Mouse (Mus musculus) midbrain, embryonic 13.5 days (tissue): ENCODE measurements around the gene Pard3b. TPM values are rescaled to one million over a fixed set of nuclear protein-coding genes. Genes with fewer than 3 reads are reported as not detected.

Experiments
- ATAC-seq: fragments of 200-750 bp; cut with Nextera tagmentation; 2 replicates; pipeline ENCODE4 v1.8.0; 2017; ENCODE audit warnings: mild to moderate bottlenecking, moderate TSS enrichment, moderate library complexity
- H3K27ac ChIP-seq: fragments of 300-500 bp; sonication (generic); 2 replicates; pipeline ENCODE4 v1.5.1; 2015; ENCODE audit warnings: inconsistent platforms, mild to moderate bottlenecking, moderate library complexity
- H3K27me3 ChIP-seq: fragments of 300-500 bp; sonication (generic); 2 replicates; pipeline ENCODE4 v1.6.1; 2015; ENCODE audit warnings: mild to moderate bottlenecking, inconsistent platforms
- H3K36me3 ChIP-seq: fragments of 300-500 bp; sonication (generic); 2 replicates; pipeline ENCODE4 v1.6.1; 2015; ENCODE audit warnings: mild to moderate bottlenecking, inconsistent platforms
- H3K4me1 ChIP-seq: fragments of 300-500 bp; sonication (generic); replicated peaks from 2 replicates; pipeline ENCODE4 v1.6.1; 2015; ENCODE audit warnings: inconsistent platforms
- H3K4me2 ChIP-seq: fragments of 300-500 bp; sonication (generic); replicated peaks from 2 replicates; pipeline ENCODE4 v1.6.1; 2015; ENCODE audit warnings: moderate library complexity, mild to moderate bottlenecking, inconsistent platforms
- H3K4me3 ChIP-seq: fragments of 300-500 bp; sonication (generic); replicated peaks from 2 replicates; pipeline ENCODE4 v1.5.1; 2015; ENCODE audit warnings: mild to moderate bottlenecking, inconsistent platforms
- H3K9ac ChIP-seq: fragments of 300-500 bp; sonication (generic); replicated peaks from 2 replicates; pipeline ENCODE4 v1.6.1; 2015; ENCODE audit warnings: mild to moderate bottlenecking, inconsistent platforms
- H3K9me3 ChIP-seq: fragments of 300-500 bp; sonication (generic); 2 replicates; pipeline ENCODE4 v1.6.1; 2016; ENCODE audit warnings: mild to moderate bottlenecking, inconsistent platforms
- WGBS: fragments of 180-500 bp; shearing (Covaris S2); methylation state at CpG from one replicate; pipeline ENCODE4 v1.1.7; 2015; 5-methylcytosine and 5-hydroxymethylcytosine counted together
- polyA plus RNA-seq: library from polyadenylated mRNA; unstranded; fragments of >200 nt; fragmentation: Nextera tagmentation; extraction: Ambion mirVana; gene quantifications from 2 replicates; pipeline ENCODE4 v1.2.1, GENCODE M21; 2015

Pard3b gene
- polyA plus RNA-seq: 6.6 and 9.4 TPM in 2 replicates

DNA sequence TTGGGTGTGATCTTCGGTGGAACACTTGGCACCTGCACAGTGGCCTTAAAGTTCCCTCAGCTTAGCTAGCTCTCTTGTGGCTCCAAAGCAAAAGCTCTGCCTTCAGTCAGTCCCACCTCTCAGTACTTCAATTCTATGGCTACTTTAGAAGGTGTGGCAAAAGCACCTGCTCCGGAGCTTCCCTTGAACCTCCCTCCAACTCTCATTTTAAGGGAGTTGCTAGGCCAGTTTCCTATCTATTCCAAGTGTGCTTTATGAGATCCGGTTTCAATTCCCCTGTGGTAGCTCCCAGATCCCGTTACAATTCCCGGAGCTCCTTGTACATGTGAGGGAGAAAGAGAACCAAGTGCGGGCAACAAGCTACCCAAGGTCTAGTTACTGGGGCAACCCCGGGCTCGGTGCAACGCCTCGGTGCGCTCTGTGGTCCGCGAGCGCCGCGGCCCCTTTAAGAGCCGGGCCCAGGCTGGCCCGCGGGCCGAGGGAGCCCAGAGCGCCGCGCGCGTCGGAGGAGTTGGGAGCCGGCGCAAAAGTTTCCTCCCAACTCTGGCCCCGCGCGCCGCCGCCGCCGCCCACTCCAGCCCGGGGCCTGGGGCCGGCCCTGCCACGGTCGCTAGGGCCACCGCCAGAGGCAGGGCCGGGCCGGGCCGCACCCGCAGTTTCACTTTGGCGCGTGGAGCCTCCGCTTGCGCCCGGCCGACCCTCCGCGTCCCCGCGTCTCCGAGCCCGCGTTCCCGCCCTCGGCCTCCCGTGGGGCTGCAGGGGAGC, at the start of gene Pard3b:
Gene Pard3b, plus strand, starts transcription at position 478 of the 765 bp plus-strand sequence.
- Histone ChIP-seq H3K27me3 (peaks cover 19% of the 10 kb centered on the region), H3K4me2 (peak within 1 kb of the TSS; percentile 99), H3K4me3 (peak within 1 kb of the TSS; percentile 80), H3K9ac (peak within 1 kb of the TSS; percentile 84), H3K9me3 (no peaks in the 10 kb centered on the region), H3K4me1 (peaks cover 10% of the 10 kb centered on the region; the same call in 1 of the 2 replicates), H3K36me3 (no peaks in the 10 kb centered on the region), H3K27ac (no peak within 1 kb of the TSS)
- 1% methylated on average over 60 of the region's 60 CpGs for WGBS
- peak; percentile 93 for ATAC-seq

- Histone ChIP-seq H3K4me3 (no peak overlapping the region), H3K9me3 (no peaks in the 10 kb centered on the region), H3K4me1 (peaks cover 6% of the 10 kb centered on the region; the same call in 1 of the 2 replicates), H3K4me2 (no peak overlapping the region), H3K9ac (no peak overlapping the region), H3K36me3 (no peaks in the 10 kb centered on the region), H3K27me3 (no peaks in the 10 kb centered on the region), H3K27ac (no peak overlapping the region)
- no peak for ATAC-seq
Measured at GRCm38 (mm10) chr1:61616176-61616575, 22.4 kb upstream of the Pard3b start.

GRCm38 (mm10) chr1:61620651-61621050, 18.0 kb upstream of the Pard3b start:
- no peak overlapping the region for H3K27ac ChIP-seq
- H3K27me3 ChIP-seq: no peaks in the 10 kb centered on the region
- ATAC-seq: no peak
- H3K4me3 ChIP-seq: no peak overlapping the region
- no peaks in the 10 kb centered on the region for H3K9me3 ChIP-seq
- H3K4me2 ChIP-seq: no peak overlapping the region
- peaks cover 8% of the 10 kb centered on the region; the same call in 1 of the 2 replicates for H3K4me1 ChIP-seq
- H3K36me3 ChIP-seq: no peaks in the 10 kb centered on the region
- 53% methylated on average over 1 of the region's 1 CpGs for WGBS
- H3K9ac ChIP-seq: no peak overlapping the region

- Histone ChIP-seq H3K9ac (no peak overlapping the region), H3K27me3 (0 out of 2 replicates have a peak, but pooled peaks cover 3% of the 10 kb centered on the region), H3K4me2 (no peak overlapping the region), H3K4me1 (no peaks in the 10 kb centered on the region), H3K4me3 (no peak overlapping the region), H3K36me3 (no peaks in the 10 kb centered on the region), H3K9me3 (no peaks in the 10 kb centered on the region), H3K27ac (no peak overlapping the region)
- ATAC-seq: no peak
- WGBS: 91% methylated on average over 2 of the region's 2 CpGs
Measured at GRCm38 (mm10) chr1:61629857-61630256, 8.8 kb upstream of the Pard3b start.

GRCm38 (mm10) chr1:61639114-61640093, 780 bp downstream of the Pard3b start:
- peaks cover 16% of the 10 kb centered on the region for H3K27me3 ChIP-seq
- H3K9ac ChIP-seq: peak overlapping the region; percentile 84
- 3% methylated on average over 40 of the region's 40 CpGs for WGBS
- peak; percentile 82 for ATAC-seq
- H3K27ac ChIP-seq: no peak overlapping the region
- H3K4me1 ChIP-seq: peaks cover 10% of the 10 kb centered on the region; the same call in 1 of the 2 replicates
- no peaks in the 10 kb centered on the region for H3K36me3 ChIP-seq
- peak overlapping the region; percentile 80 for H3K4me3 ChIP-seq
- no peaks in the 10 kb centered on the region for H3K9me3 ChIP-seq
- peak overlapping the region; percentile 99 for H3K4me2 ChIP-seq

DNA sequence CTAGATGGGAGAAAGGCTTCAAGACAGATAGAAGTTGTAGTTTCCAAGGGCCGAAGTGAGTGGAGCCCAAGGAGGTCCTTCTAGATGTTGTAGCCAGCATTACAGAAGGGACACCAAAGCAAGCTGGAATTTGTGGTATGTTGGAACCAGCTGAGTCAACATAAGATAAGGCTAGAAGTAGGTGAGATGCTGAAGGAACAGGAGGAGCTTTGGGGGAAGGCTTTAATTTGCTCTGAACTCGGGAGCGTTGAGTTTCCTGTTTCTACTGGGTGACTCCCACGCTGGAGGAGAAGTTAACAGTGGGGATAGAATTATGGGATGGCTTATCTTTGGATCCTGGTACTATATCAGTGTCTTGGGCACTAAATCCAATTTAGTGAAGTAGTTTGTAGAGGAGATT, 3.3 kb downstream of the Pard3b start:
- H3K36me3 ChIP-seq: no peaks in the 10 kb centered on the region
- WGBS: 79% methylated on average over 4 of the region's 4 CpGs
- H3K27me3 ChIP-seq: peaks cover 16% of the 10 kb centered on the region
- H3K4me2 ChIP-seq: no peak overlapping the region
- H3K4me1 ChIP-seq: peaks cover 10% of the 10 kb centered on the region; the same call in 1 of the 2 replicates
- no peaks in the 10 kb centered on the region for H3K9me3 ChIP-seq
- H3K27ac ChIP-seq: no peak overlapping the region
- no peak overlapping the region for H3K4me3 ChIP-seq
- H3K9ac ChIP-seq: no peak overlapping the region
- no peak for ATAC-seq

DNA sequence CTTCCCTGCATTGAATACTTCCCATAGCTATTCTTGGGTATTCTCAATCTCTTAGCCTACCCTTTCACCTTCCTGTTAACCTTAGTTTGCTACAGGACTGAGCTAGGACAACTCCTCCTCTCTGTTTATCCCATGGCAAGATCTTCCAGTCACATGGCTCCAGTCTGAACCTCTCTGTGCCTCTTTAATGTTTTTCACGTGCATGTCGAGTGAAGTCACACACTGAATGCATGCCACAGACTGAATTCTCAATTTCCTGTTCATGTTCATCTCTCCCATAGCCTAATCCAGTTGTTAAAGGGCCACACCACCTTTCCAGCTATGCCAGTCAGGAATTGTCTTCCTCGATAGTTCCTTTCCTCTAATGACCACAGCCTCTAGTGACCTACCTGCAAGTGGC, 6.4 kb downstream of the Pard3b start:
- no peak for ATAC-seq
- Histone ChIP-seq H3K4me2 (no peak overlapping the region), H3K4me3 (no peak overlapping the region), H3K36me3 (no peaks in the 10 kb centered on the region), H3K9me3 (no peaks in the 10 kb centered on the region), H3K27me3 (0 out of 2 replicates have a peak, but pooled peaks cover 3% of the 10 kb centered on the region), H3K4me1 (no peaks in the 10 kb centered on the region), H3K27ac (no peak overlapping the region), H3K9ac (no peak overlapping the region)
- 87% methylated on average over 3 of the region's 3 CpGs for WGBS

DNA sequence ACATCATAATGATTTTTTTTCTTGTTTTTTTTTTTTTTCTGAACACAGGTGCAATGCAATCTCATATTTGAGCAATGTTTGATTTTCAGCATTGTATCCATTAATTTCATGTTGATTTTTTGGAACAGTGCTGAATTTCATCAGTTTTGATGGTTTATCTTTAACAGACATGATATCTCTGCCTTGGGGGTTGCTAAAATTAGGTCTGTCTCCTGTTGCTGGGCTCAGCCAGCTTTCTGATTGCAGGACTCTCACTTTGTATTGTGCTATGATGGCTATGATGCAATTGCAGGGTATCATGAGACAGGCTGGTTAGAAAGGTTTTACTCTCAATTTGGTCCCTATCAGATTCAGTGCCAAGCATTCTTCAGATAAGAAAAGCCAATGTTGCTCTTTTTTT, 11.3 kb downstream of the Pard3b start:
- no peaks in the 10 kb centered on the region for H3K27me3 ChIP-seq
- H3K4me3 ChIP-seq: no peak overlapping the region
- H3K4me1 ChIP-seq: peaks cover 5% of the 10 kb centered on the region; the same call in 1 of the 2 replicates
- H3K36me3 ChIP-seq: no peaks in the 10 kb centered on the region
- no peak for ATAC-seq
- no peak overlapping the region for H3K4me2 ChIP-seq
- no peak overlapping the region for H3K9ac ChIP-seq
- H3K9me3 ChIP-seq: no peaks in the 10 kb centered on the region
- H3K27ac ChIP-seq: no peak overlapping the region

GRCm38 (mm10) chr1:61651454-61652271, 13.0 kb downstream of the Pard3b start:
- peaks cover 5% of the 10 kb centered on the region; the same call in 1 of the 2 replicates for H3K4me1 ChIP-seq
- WGBS: 79% methylated on average over 1 of the region's 1 CpGs
- H3K9me3 ChIP-seq: no peaks in the 10 kb centered on the region
- H3K36me3 ChIP-seq: no peaks in the 10 kb centered on the region
- H3K27ac ChIP-seq: no peak overlapping the region
- ATAC-seq: no peak
- no peak overlapping the region for H3K4me2 ChIP-seq
- no peaks in the 10 kb centered on the region for H3K27me3 ChIP-seq
- H3K4me3 ChIP-seq: no peak overlapping the region
- no peak overlapping the region for H3K9ac ChIP-seq

GRCm38 (mm10) chr1:61657760-61658159, 19.1 kb downstream of the Pard3b start:
- Histone ChIP-seq H3K27ac (no peak overlapping the region), H3K9me3 (no peaks in the 10 kb centered on the region), H3K36me3 (no peaks in the 10 kb centered on the region), H3K4me1 (peaks cover 5% of the 10 kb centered on the region; the same call in 1 of the 2 replicates), H3K4me2 (no peak overlapping the region), H3K9ac (no peak overlapping the region), H3K4me3 (no peak overlapping the region), H3K27me3 (no peaks in the 10 kb centered on the region)
- 95% methylated on average over 3 of the region's 3 CpGs for WGBS
- ATAC-seq: no peak

DNA sequence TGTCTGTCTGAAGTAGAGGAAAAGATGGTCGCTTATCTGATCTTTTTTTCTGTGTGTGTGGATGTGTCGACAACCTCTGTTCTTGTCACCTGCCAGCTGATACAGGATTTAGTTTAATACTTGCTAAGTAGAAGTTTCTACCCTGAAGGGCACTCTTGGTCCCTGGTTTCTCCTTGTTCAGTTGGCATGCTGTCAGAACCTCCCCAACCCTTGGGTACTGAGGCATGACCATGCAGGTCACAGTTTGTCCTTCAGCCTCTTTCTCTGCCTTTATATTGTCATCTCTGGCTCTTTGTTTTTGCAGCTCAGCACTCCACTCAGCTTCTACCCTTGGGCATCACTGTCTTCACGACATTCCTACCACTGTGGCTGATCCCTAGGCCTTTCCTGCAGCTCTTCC, 21.3 kb downstream of the Pard3b start:
- Histone ChIP-seq H3K4me3 (no peak overlapping the region), H3K4me1 (no peaks in the 10 kb centered on the region), H3K9ac (no peak overlapping the region), H3K27me3 (no peaks in the 10 kb centered on the region), H3K4me2 (no peak overlapping the region), H3K27ac (no peak overlapping the region), H3K36me3 (no peaks in the 10 kb centered on the region), H3K9me3 (no peaks in the 10 kb centered on the region)
- 85% methylated on average over 3 of the region's 3 CpGs for WGBS
- ATAC-seq: no peak
